Mouse (Mus musculus): ENCODE measurements around the gene Rnase13. TPM values are rescaled to one million over a fixed set of nuclear protein-coding genes. Genes with fewer than 3 reads are reported as not detected.

Rnase13 gene
- not detected in 2 replicates for polyA plus RNA-seq (2014; fragmentation: Nextera tagmentation; extraction: Ambion mirVana)

DNA sequence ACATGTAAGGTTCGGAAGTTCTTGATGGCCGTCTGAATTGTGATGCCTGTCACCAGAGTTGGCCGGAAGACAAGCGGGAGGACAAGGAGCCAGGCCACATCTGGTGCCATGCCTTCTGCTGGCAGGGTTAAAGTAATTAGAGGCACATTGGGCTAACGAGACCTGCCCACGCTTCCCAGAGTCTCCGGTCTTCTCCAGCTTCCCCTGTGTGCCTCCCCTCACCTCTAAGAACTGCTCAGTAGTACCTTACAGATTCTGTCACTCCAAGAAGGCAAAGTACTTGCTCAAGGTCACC, at the start of gene Rnase13:
Rnase13 (minus strand) TSS at position 203 of the 295 bp plus-strand sequence.
- Histone ChIP-seq H3K27ac (ENCODE audit: low read depth) (peak within 1 kb of the TSS; percentile 52), H3K27me3 (replicated peaks; ENCODE audit: control insufficient read depth, insufficient read depth, low read length) (no peaks in the 10 kb centered on the region), H3K9ac (ENCODE audit: low read length) (no peak within 1 kb of the TSS), H3K36me3 (ENCODE audit: control insufficient read depth, insufficient read depth, low read length) (no peaks in the 10 kb centered on the region), H3K4me3 (ENCODE audit: low read depth, low read length) (no peak within 1 kb of the TSS), H3K9me3 (ENCODE audit: control insufficient read depth, low read length) (no peaks in the 10 kb centered on the region), H3K4me1 (replicated peaks; ENCODE audit: control insufficient read depth, insufficient read depth, low read length) (peaks cover 10% of the 10 kb centered on the region; the same call in 1 of the 2 replicates), H3K4me2 (ENCODE audit: low read length) (no peak within 1 kb of the TSS)
- ATAC-seq (replicated peaks; ENCODE audit: low FRiP score, low TSS enrichment, low read depth) (no peak), DNase-seq (ENCODE audit: low spot score) (no peak)
- WGBS = 88% methylated on average over 7 of the region's 7 CpGs

DNA sequence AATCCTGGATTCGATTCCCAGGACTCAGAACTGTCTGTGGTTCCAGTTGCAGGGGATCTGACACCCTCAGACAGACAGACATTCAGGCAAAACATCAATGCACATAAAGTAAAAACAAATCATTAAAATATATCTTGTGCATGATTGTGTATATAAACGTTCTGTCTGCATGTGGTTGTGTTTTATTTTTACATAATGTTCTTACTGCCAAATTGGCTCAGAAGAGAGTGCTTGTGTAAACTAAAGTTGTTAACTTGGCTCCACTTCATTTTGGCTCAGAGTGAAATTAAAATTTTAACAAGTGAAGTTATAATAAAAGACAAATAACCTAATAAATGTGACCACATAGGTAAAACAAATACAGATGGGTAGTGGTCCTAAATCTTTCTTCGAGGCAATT, 44.8 kb upstream of the Rnase13 start:
- no peak for ATAC-seq (replicated peaks; ENCODE audit: low FRiP score, low TSS enrichment, low read depth)
- WGBS = 64% methylated on average over 3 of the region's 3 CpGs

DNA sequence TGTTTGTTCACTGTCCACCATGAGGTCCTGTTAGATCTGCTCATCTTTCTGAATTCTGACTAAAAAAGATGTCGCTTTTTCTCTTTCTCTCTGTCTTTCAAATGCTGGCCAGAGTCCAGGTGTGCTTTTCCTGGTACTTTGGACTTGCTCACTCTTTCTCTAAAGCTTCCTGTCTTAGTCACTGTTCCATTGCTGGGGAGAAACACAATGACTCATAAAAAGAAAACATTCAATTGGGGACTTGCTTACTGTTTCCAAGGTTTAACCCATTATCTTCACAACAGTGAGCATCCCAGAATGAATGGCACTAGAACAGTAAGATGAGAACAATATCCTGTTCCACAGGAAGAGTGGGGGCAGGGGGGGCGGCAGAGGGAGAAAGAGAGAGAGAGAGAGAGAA, 37.7 kb upstream of the Rnase13 start:
- Histone ChIP-seq H3K4me1 (replicated peaks; ENCODE audit: control insufficient read depth, insufficient read depth, low read length) (no peaks in the 10 kb centered on the region), H3K4me3 (ENCODE audit: low read depth, low read length) (no peak overlapping the region), H3K27me3 (replicated peaks; ENCODE audit: control insufficient read depth, insufficient read depth, low read length) (no peaks in the 10 kb centered on the region), H3K36me3 (ENCODE audit: control insufficient read depth, insufficient read depth, low read length) (no peaks in the 10 kb centered on the region), H3K4me2 (ENCODE audit: low read length) (no peak overlapping the region), H3K9me3 (ENCODE audit: control insufficient read depth, low read length) (no peaks in the 10 kb centered on the region), H3K27ac (ENCODE audit: low read depth) (no peak overlapping the region), H3K9ac (ENCODE audit: low read length) (no peak overlapping the region)
- WGBS = 91% methylated on average over 2 of the region's 2 CpGs
- DNase-seq (ENCODE audit: low spot score) (no peak), ATAC-seq (replicated peaks; ENCODE audit: low FRiP score, low TSS enrichment, low read depth) (no peak)

More for the DNA sequence above, 44.8 kb upstream of the Rnase13 start:
- DNase-seq (ENCODE audit: low spot score) = no peak
- Histone ChIP-seq H3K27ac (ENCODE audit: low read depth) (no peak overlapping the region), H3K4me1 (replicated peaks; ENCODE audit: control insufficient read depth, insufficient read depth, low read length) (no peaks in the 10 kb centered on the region), H3K9me3 (ENCODE audit: control insufficient read depth, low read length) (no peaks in the 10 kb centered on the region), H3K9ac (ENCODE audit: low read length) (no peak overlapping the region), H3K36me3 (ENCODE audit: control insufficient read depth, insufficient read depth, low read length) (no peaks in the 10 kb centered on the region), H3K4me3 (ENCODE audit: low read depth, low read length) (no peak overlapping the region), H3K27me3 (replicated peaks; ENCODE audit: control insufficient read depth, insufficient read depth, low read length) (no peaks in the 10 kb centered on the region), H3K4me2 (ENCODE audit: low read length) (no peak overlapping the region)

DNA sequence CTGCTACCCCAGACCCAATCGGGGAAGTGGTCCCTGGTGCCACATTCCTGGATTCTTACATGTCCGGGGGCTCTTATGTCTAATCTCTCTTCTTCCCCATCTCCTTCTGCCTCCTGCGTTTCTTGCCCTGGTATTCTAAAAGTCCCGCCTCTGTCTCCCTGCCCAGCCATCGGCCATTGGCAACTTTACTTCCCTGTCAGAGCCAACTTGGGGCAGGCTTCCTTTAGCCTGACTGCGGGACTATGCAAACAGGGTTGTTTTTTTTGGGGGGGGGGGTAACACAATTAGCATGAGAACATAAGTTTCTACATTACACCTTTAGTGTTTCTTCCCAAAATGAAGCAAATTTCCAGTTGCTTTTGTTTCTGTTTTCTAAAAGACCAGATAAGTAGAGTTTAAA, 20.8 kb upstream of the Rnase13 start:
- H3K9ac ChIP-seq (ENCODE audit: low read length) = no peak overlapping the region
- no peaks in the 10 kb centered on the region for H3K9me3 ChIP-seq (ENCODE audit: control insufficient read depth, low read length)
- ATAC-seq (replicated peaks; ENCODE audit: low FRiP score, low TSS enrichment, low read depth) (no peak), DNase-seq (ENCODE audit: low spot score) (no peak)
- no peaks in the 10 kb centered on the region for H3K27me3 ChIP-seq (replicated peaks; ENCODE audit: control insufficient read depth, insufficient read depth, low read length)
- H3K4me1 ChIP-seq (replicated peaks; ENCODE audit: control insufficient read depth, insufficient read depth, low read length) = peaks cover 4% of the 10 kb centered on the region; the same call in 1 of the 2 replicates
- no peaks in the 10 kb centered on the region for H3K36me3 ChIP-seq (ENCODE audit: control insufficient read depth, insufficient read depth, low read length)
- WGBS = 76% methylated on average over 6 of the region's 6 CpGs
- no peak overlapping the region for H3K27ac ChIP-seq (ENCODE audit: low read depth)
- no peak overlapping the region for H3K4me2 ChIP-seq (ENCODE audit: low read length)
- H3K4me3 ChIP-seq (ENCODE audit: low read depth, low read length) = no peak overlapping the region

DNA sequence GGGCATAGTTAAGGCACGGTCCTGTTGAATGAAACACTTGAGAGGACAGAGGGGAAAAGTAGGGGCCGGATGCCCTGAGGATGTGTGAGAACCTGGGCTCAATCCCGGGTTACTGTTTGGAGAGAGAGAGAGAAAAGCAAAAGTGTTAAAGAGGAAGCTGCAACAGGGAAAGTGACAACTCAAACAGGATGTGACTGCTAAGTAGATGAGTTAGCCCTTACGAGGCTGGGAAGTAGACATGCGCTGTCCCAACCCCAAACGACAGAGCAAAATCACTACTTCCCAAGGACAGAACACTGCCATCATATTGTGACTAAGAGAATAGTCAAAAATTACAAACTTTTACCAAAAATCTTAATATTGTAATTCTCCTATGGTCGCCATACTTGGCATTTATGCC, 19.7 kb upstream of the Rnase13 start:
- no peaks in the 10 kb centered on the region for H3K9me3 ChIP-seq (ENCODE audit: control insufficient read depth, low read length)
- no peak overlapping the region for H3K27ac ChIP-seq (ENCODE audit: low read depth)
- no peaks in the 10 kb centered on the region for H3K27me3 ChIP-seq (replicated peaks; ENCODE audit: control insufficient read depth, insufficient read depth, low read length)
- ATAC-seq (replicated peaks; ENCODE audit: low FRiP score, low TSS enrichment, low read depth) (no peak), DNase-seq (ENCODE audit: low spot score) (no peak)
- no peaks in the 10 kb centered on the region for H3K36me3 ChIP-seq (ENCODE audit: control insufficient read depth, insufficient read depth, low read length)
- peaks cover 4% of the 10 kb centered on the region; the same call in 1 of the 2 replicates for H3K4me1 ChIP-seq (replicated peaks; ENCODE audit: control insufficient read depth, insufficient read depth, low read length)
- 54% methylated on average over 7 of the region's 7 CpGs for WGBS
- no peak overlapping the region for H3K9ac ChIP-seq (ENCODE audit: low read length)
- no peak overlapping the region for H3K4me3 ChIP-seq (ENCODE audit: low read depth, low read length)
- no peak overlapping the region for H3K4me2 ChIP-seq (ENCODE audit: low read length)

DNA sequence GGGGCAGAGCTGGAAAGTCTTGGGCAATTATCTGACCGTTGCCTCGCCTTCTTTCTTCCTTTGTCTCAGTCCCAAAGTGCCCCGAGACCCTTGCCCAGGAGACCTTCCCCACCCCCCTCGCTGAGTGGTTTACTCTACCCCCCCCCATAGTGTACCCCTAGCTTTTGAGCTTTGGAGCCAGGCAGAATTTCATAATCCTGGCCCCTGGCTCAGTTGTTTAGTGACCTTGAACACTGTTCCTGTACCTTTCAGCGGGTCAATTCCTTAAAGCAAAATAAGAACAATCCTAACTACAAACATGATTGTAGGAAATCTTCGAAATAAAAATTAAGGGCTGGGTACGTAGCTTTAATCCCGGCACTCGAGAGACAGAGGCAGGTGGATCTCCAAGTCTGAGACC, 19.0 kb upstream of the Rnase13 start:
- WGBS = 71% methylated on average over 9 of the region's 9 CpGs
- Histone ChIP-seq H3K9ac (ENCODE audit: low read length) (no peak overlapping the region), H3K27me3 (replicated peaks; ENCODE audit: control insufficient read depth, insufficient read depth, low read length) (no peaks in the 10 kb centered on the region), H3K36me3 (ENCODE audit: control insufficient read depth, insufficient read depth, low read length) (no peaks in the 10 kb centered on the region), H3K4me1 (replicated peaks; ENCODE audit: control insufficient read depth, insufficient read depth, low read length) (peaks cover 4% of the 10 kb centered on the region; the same call in 1 of the 2 replicates), H3K9me3 (ENCODE audit: control insufficient read depth, low read length) (no peaks in the 10 kb centered on the region), H3K27ac (ENCODE audit: low read depth) (no peak overlapping the region), H3K4me3 (ENCODE audit: low read depth, low read length) (no peak overlapping the region), H3K4me2 (ENCODE audit: low read length) (no peak overlapping the region)
- DNase-seq (ENCODE audit: low spot score) (no peak), ATAC-seq (replicated peaks; ENCODE audit: low FRiP score, low TSS enrichment, low read depth) (no peak)

DNA sequence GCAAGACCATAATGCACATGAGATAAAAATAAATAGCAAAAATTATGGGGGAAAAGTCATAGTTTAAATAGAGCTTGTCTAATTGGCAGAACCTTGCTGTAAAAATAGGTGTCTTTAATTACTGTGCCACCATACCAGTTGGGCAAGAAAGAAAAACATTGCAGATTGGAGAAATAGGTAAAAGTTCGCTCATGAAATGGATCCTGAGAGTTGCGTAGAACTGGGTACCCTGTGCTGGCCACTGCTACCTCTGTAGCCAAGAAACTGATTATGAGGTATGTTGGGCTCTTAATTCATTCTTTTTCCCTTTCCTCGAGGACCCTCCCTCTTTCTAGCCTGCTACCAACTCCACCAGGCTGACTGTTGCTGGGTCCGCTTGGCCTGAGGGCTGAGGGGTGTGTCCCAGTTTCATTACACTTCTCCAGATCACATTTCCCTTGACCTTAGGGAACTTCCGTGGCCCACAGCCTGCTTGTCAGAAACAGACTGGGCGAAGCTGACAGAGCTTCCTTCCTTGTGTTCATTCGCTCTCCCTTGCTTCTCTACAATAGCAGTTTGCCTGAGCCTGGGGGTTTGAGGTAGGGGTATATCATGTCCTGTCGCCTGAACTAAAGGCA, 18.5 kb upstream of the Rnase13 start:
- no peak overlapping the region for H3K9ac ChIP-seq (ENCODE audit: low read length)
- H3K36me3 ChIP-seq (ENCODE audit: control insufficient read depth, insufficient read depth, low read length) = no peaks in the 10 kb centered on the region
- H3K4me3 ChIP-seq (ENCODE audit: low read depth, low read length) = no peak overlapping the region
- no peak overlapping the region for H3K4me2 ChIP-seq (ENCODE audit: low read length)
- ATAC-seq (replicated peaks; ENCODE audit: low FRiP score, low TSS enrichment, low read depth) = no peak
- no peak overlapping the region for H3K27ac ChIP-seq (ENCODE audit: low read depth)
- no peaks in the 10 kb centered on the region for H3K9me3 ChIP-seq (ENCODE audit: control insufficient read depth, low read length)
- DNase-seq (ENCODE audit: low spot score) = no peak
- no peaks in the 10 kb centered on the region for H3K27me3 ChIP-seq (replicated peaks; ENCODE audit: control insufficient read depth, insufficient read depth, low read length)
- peaks cover 4% of the 10 kb centered on the region; the same call in 1 of the 2 replicates for H3K4me1 ChIP-seq (replicated peaks; ENCODE audit: control insufficient read depth, insufficient read depth, low read length)
- WGBS = 38% methylated on average over 8 of the region's 8 CpGs

DNA sequence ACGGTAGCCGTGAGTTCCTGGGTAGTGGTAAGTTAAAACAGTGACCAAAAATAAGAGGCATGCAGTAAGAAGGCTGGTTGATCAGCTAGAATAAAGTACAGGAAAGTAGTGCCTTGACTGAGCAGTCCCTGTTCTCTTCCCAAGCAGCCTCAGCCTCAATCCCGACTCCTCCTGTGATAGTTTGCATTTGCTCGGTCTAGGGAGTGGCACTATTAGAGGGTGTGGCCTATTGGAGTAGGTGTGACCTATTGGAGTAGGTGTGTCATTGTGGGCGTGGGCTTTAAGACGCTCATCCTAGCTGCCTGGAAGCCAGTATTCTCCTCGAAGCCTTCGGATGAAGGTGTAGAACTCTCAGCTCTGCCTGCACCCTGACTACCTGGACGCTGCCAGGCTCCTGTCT, 16.4 kb upstream of the Rnase13 start:
- Histone ChIP-seq H3K36me3 (ENCODE audit: control insufficient read depth, insufficient read depth, low read length) (no peaks in the 10 kb centered on the region), H3K4me2 (ENCODE audit: low read length) (no peak overlapping the region), H3K9me3 (ENCODE audit: control insufficient read depth, low read length) (no peaks in the 10 kb centered on the region), H3K4me3 (ENCODE audit: low read depth, low read length) (no peak overlapping the region), H3K27ac (ENCODE audit: low read depth) (no peak overlapping the region), H3K9ac (ENCODE audit: low read length) (no peak overlapping the region), H3K27me3 (replicated peaks; ENCODE audit: control insufficient read depth, insufficient read depth, low read length) (no peaks in the 10 kb centered on the region), H3K4me1 (replicated peaks; ENCODE audit: control insufficient read depth, insufficient read depth, low read length) (peaks cover 4% of the 10 kb centered on the region; the same call in 1 of the 2 replicates)
- ATAC-seq (replicated peaks; ENCODE audit: low FRiP score, low TSS enrichment, low read depth) = 0 out of 2 replicates have a peak, but pooled peaks have one; percentile 43
- 85% methylated on average over 9 of the region's 9 CpGs for WGBS
- no peak for DNase-seq (ENCODE audit: low spot score)
